In genomic region chr17:83918413-83919139, GRCm38 (mm10) we compare ENCODE assay signal across 8 mouse cellular contexts.
DNase-seq lines count a peak whose midpoint lies in the region.
"Had no signal": no experiment of that assay in that cellular context is flagged by ENCODE, and none has a peak within 500 bp of the region (broad histone marks: within the 10 kb centered on the region; RNA-seq: fewer than 3 reads in every experiment).

No protein-coding gene starts in this region.

- peak; percentile 34 for DNase-seq in thymus, postnatal 0 days (ENCODE audit: low spot score)
- no peak for DNase-seq in thymus, adult 18-20 months
- peak; percentile 72 to 80 for DNase-seq in heart, adult 9 months (ENCODE audit: low spot score in 2 of 2)
- peak; percentile 36 to 48 for DNase-seq in kidney, postnatal 4 days
- no peak for DNase-seq in Muller cell, postnatal 12 days (ENCODE audit: inconsistent ontology term)
- no peak for DNase-seq in layer of hippocampus, adult 11-12 months (ENCODE audit: low spot score)
- no peak for DNase-seq in right cerebral cortex, postnatal 25 days
- DNase-seq: adrenal gland, adult 8-10 months had no signal

Comparison
In these comparisons a context has a peak if more than half of its experiments do, and no peak if none do; other contexts are left out.
1. DNase-seq: peak in thymus, postnatal 0 days (single experiment), heart, adult 9 months (2 of 2) and kidney, postnatal 4 days (2 of 2); none in thymus, adult 18-20 months (0 of 2), Muller cell, postnatal 12 days (single experiment), layer of hippocampus, adult 11-12 months (single experiment) and right cerebral cortex, postnatal 25 days (single experiment).